Comparison of ENCODE assay signal across 30 mouse cellular contexts in genomic region chr8:84884728-84885127, GRCm38 (mm10). TPM values are rescaled to one million over a fixed set of nuclear protein-coding genes. Genes with fewer than 3 reads are reported as not detected.
"Had no signal": no experiment of that assay in that cellular context is flagged by ENCODE, and none has a peak within 500 bp of the region (broad histone marks: within the 10 kb centered on the region; RNA-seq: fewer than 3 reads in every experiment).

No protein-coding gene starts in this region.

- H3K9me3 ChIP-seq: heart, embryonic 13.5 days; heart, embryonic 15.5 days; hindbrain, embryonic 10.5 days; hindbrain, embryonic 12.5 days; intestine, embryonic 15.5 days; limb, embryonic 10.5 days; limb, embryonic 12.5 days had no signal

- H3K4me3 ChIP-seq: gastrocnemius, adult 2 months; heart, adult 2 months; heart, embryonic 13.5 days; heart, embryonic 15.5 days; hindbrain, embryonic 10.5 days; hindbrain, embryonic 12.5 days; intestine, embryonic 15.5 days; layer of hippocampus, adult 2 months; left cerebral cortex, adult 2 months; limb, embryonic 10.5 days; limb, embryonic 12.5 days had no signal

- H3K27me3 ChIP-seq: heart, embryonic 13.5 days; heart, embryonic 15.5 days; hindbrain, embryonic 12.5 days; intestine, embryonic 15.5 days; limb, embryonic 12.5 days had no signal

- DNase-seq: gastrocnemius, adult 2 months; gastrocnemius, postnatal 10 days; gastrocnemius, postnatal 36 days; heart, adult 11 months; heart, adult 2 months; heart, postnatal 4 days; kidney, adult 18-20 months; kidney, adult 8-10 months; kidney, postnatal 10 days; kidney, postnatal 25 days; kidney, postnatal 4 days; liver had no signal

- H3K9ac ChIP-seq: heart, embryonic 13.5 days; heart, embryonic 15.5 days; hindbrain, embryonic 12.5 days; hindbrain, embryonic 14.5 days; intestine, embryonic 15.5 days; limb, embryonic 12.5 days had no signal

- H3K4me2 ChIP-seq: heart, embryonic 11.5 days; heart, embryonic 13.5 days; heart, embryonic 15.5 days; hindbrain, embryonic 12.5 days; hindbrain, embryonic 14.5 days; intestine, embryonic 15.5 days; limb, embryonic 12.5 days had no signal

- ATAC-seq: hindbrain, embryonic 16.5 days; inflammation-experienced regulatory T-cells, adult 6 months; intestine, embryonic 15.5 days; intestine, postnatal 0 days had no signal

- H3K4me1 ChIP-seq: heart, embryonic 13.5 days; heart, embryonic 15.5 days; hindbrain, embryonic 10.5 days; hindbrain, embryonic 12.5 days; intestine, embryonic 15.5 days; limb, embryonic 10.5 days; limb, embryonic 12.5 days had no signal

- H3K27ac ChIP-seq: gastrocnemius, adult 2 months; heart, adult 2 months; heart, embryonic 13.5 days; heart, embryonic 15.5 days; hindbrain, embryonic 10.5 days; hindbrain, embryonic 12.5 days; hindbrain, embryonic 14.5 days; intestine, embryonic 15.5 days; layer of hippocampus, adult 2 months; left cerebral cortex, adult 2 months; limb, embryonic 10.5 days; limb, embryonic 12.5 days had no signal

RNA-seq across cellular contexts. Expression of gene Klf1, which starts 17.0 kb away (rescaled TPM):
- total RNA-seq: gastrocnemius, adult 2 months; gastrocnemius, postnatal 36 days; heart, postnatal 25 days; layer of hippocampus, adult 2 months; layer of hippocampus, postnatal 10 days; left cerebral cortex, postnatal 14 days; left cerebral cortex, postnatal 36 days had no signal
- polyA plus RNA-seq: inflammation-experienced regulatory T-cells, adult 6 months had no signal
